Mouse (Mus musculus) MEL (cell line): Measurements from ENCODE around the gene Ggt7. TPM values are rescaled to one million over a fixed set of nuclear protein-coding genes. Genes with fewer than 3 reads are reported as not detected.
"Not testable (repeated sequence)": the region's sequence is repeated elsewhere in the genome, so short reads cannot be mapped to it uniquely, and the experiment has no call there.

Experiments
- DNase-seq: peaks from one replicate; pipeline ENCODE4 v3.0.0; 2011; ENCODE audit warnings: low read depth, low spot score
- H3K27ac ChIP-seq: 2 replicates; pipeline ENCODE4 v1.5.1; 2012; ENCODE audit warnings: low read depth, mild to moderate bottlenecking, control low read depth, low read length, moderate library complexity; ENCODE audit not compliant: control insufficient read depth
- H3K27me3 ChIP-seq, 2 experiments: fragments of 150-350 bp in 1 of 2; sonication (generic) in 1 of 2; 2 replicates each; pipeline ENCODE4 v1.6.1; 2012; ENCODE audit warnings: low read length in 2 of 2, mild to moderate bottlenecking in 2 of 2, improper control_type of control experiment in 1 of 2, moderate library complexity in 1 of 2; ENCODE audit not compliant: insufficient read depth in 2 of 2, control insufficient read depth in 1 of 2
- H3K36me3 ChIP-seq, 2 experiments: 2 replicates each; pipeline ENCODE4 v1.6.1; 2012 to 2014; ENCODE audit warnings: low read length in 2 of 2, improper control_type of control experiment in 1 of 2, inconsistent platforms in 1 of 2, mild to moderate bottlenecking in 1 of 2; ENCODE audit not compliant: insufficient read depth in 2 of 2, control insufficient read depth in 1 of 2
- H3K4me1 ChIP-seq, 2 experiments: fragments of 150-350 bp in 1 of 2; sonication (generic) in 1 of 2; 2 replicates each; pipeline ENCODE4 v1.6.1; 2012; ENCODE audit warnings: low read length in 2 of 2, improper control_type of control experiment in 1 of 2, mild to moderate bottlenecking in 1 of 2; ENCODE audit not compliant: insufficient read depth in 2 of 2, control insufficient read depth in 1 of 2
- H3K4me3 ChIP-seq, 2 experiments: fragments of 150-350 bp in 1 of 2; sonication (generic) in 1 of 2; 2 replicates each; pipeline ENCODE4 v1.5.1; 2012; ENCODE audit warnings: low read depth in 2 of 2, low read length in 2 of 2, mild to moderate bottlenecking in 2 of 2, moderate library complexity in 2 of 2, control low read depth in 1 of 2, improper control_type of control experiment in 1 of 2; ENCODE audit not compliant: control insufficient read depth in 1 of 2, insufficient read depth in 1 of 2
- H3K79me2 ChIP-seq: 2 replicates; pipeline ENCODE4 v1.6.1; 2012; ENCODE audit warnings: mild to moderate bottlenecking, low read length, moderate library complexity; ENCODE audit not compliant: control insufficient read depth, poor library complexity, insufficient read depth
- H3K9ac ChIP-seq: 2 replicates; pipeline ENCODE4 v1.6.1; 2012; ENCODE audit warnings: low read depth, mild to moderate bottlenecking, control low read depth, low read length, moderate library complexity; ENCODE audit not compliant: control insufficient read depth, poor library complexity, severe bottlenecking
- H3K9me3 ChIP-seq: fragments of 150-350 bp; sonication (generic); replicated peaks from 2 replicates; pipeline ENCODE4 v1.6.1; 2012; ENCODE audit warnings: mild to moderate bottlenecking, low read length, improper control_type of control experiment, moderate library complexity; ENCODE audit not compliant: insufficient read depth
- CHD1 ChIP-seq: IDR thresholded peaks from 2 replicates; pipeline ENCODE4 v1.6.1; 2012; ENCODE audit warnings: low read depth, mild to moderate bottlenecking, inconsistent platforms, low read length, improper control_type of control experiment
- CHD2 ChIP-seq: IDR thresholded peaks from 2 replicates; pipeline ENCODE4 v1.6.1; 2011; ENCODE audit warnings: low read length, improper control_type of control experiment
- ELF1 ChIP-seq: IDR thresholded peaks from 2 replicates; pipeline ENCODE4 v1.6.1; 2014; ENCODE audit warnings: low read depth, mild to moderate bottlenecking, inconsistent platforms, low read length, improper control_type of control experiment, moderate library complexity
- EP300 ChIP-seq, 2 experiments: IDR thresholded peaks; 2 replicates each; pipeline ENCODE4 v1.6.1; 2011; ENCODE audit warnings: improper control_type of control experiment in 2 of 2, low read length in 2 of 2, low read depth in 1 of 2, mild to moderate bottlenecking in 1 of 2
- ETS1 ChIP-seq: IDR thresholded peaks from 2 replicates; pipeline ENCODE4 v1.6.1; 2012; ENCODE audit warnings: low read depth, mild to moderate bottlenecking, inconsistent platforms, low read length, improper control_type of control experiment, moderate library complexity
- GABPA ChIP-seq: IDR thresholded peaks from 2 replicates; pipeline ENCODE4 v1.6.1; 2012; ENCODE audit warnings: low read depth, mild to moderate bottlenecking, inconsistent platforms, low read length, improper control_type of control experiment, moderate library complexity
- JUND ChIP-seq: IDR thresholded peaks from 2 replicates; pipeline ENCODE4 v1.6.1; 2011; ENCODE audit warnings: low read depth, mild to moderate bottlenecking, improper control_type of control experiment, low read length
- MAZ ChIP-seq: IDR thresholded peaks from 2 replicates; pipeline ENCODE4 v1.6.1; 2012; ENCODE audit warnings: low read depth, mild to moderate bottlenecking, inconsistent platforms, low read length, improper control_type of control experiment
- NRF1 ChIP-seq: IDR thresholded peaks from 2 replicates; pipeline ENCODE4 v1.6.1; 2014; ENCODE audit warnings: low read depth, mild to moderate bottlenecking, inconsistent platforms, low read length, improper control_type of control experiment, moderate library complexity; ENCODE audit not compliant: poor library complexity, insufficient read depth, severe bottlenecking
- POLR2AphosphoS2 ChIP-seq: IDR thresholded peaks from 2 replicates; pipeline ENCODE4 v1.6.1; 2011; ENCODE audit warnings: low read length, improper control_type of control experiment
- POLR2AphosphoS5 ChIP-seq: IDR thresholded peaks from 2 replicates; pipeline ENCODE4 v1.6.1; 2012; ENCODE audit warnings: low read depth, borderline replicate concordance, mild to moderate bottlenecking, inconsistent platforms, low read length, moderate library complexity, mixed read lengths
- RCOR1 ChIP-seq: IDR thresholded peaks from 2 replicates; pipeline ENCODE4 v1.6.1; 2012; ENCODE audit warnings: low read depth, mild to moderate bottlenecking, inconsistent platforms, low read length, improper control_type of control experiment
- SIN3A ChIP-seq: IDR thresholded peaks from 2 replicates; pipeline ENCODE4 v1.6.1; 2012; ENCODE audit warnings: low read length, improper control_type of control experiment, inconsistent platforms
- TCF12 ChIP-seq: IDR thresholded peaks from 2 replicates; pipeline ENCODE4 v1.6.1; 2014; ENCODE audit warnings: low read depth, mild to moderate bottlenecking, inconsistent platforms, low read length, improper control_type of control experiment, moderate library complexity
- UBTF ChIP-seq: IDR thresholded peaks from 2 replicates; pipeline ENCODE4 v1.6.1; 2012; ENCODE audit warnings: low read depth, mild to moderate bottlenecking, inconsistent platforms, low read length, improper control_type of control experiment, moderate library complexity, borderline replicate concordance; ENCODE audit not compliant: insufficient read depth
- ZNF384 ChIP-seq: IDR thresholded peaks from 2 replicates; pipeline ENCODE4 v1.6.1; 2012; ENCODE audit warnings: low read depth, mild to moderate bottlenecking, inconsistent platforms, low read length, improper control_type of control experiment
- polyA plus RNA-seq, 2 experiments: library from polyadenylated mRNA; stranded (reverse) in 1 of 2; unstranded in 1 of 2; fragments of >175 nt in 1 of 2; fragments of >200 nt in 1 of 2; gene quantifications; 2 replicates each; pipeline versions ENCODE4 v1.2.1 to v1.2.4; 2012; ENCODE audit warnings: low replicate concordance in 2 of 2, low read depth in 1 of 2; ENCODE audit not compliant: insufficient read length in 2 of 2, insufficient read depth in 1 of 2, missing spikeins in 1 of 2
- total RNA-seq: library from RNA; depleted of rRNA; stranded (reverse); fragments of 300-350 nt; gene quantifications from 2 replicates; pipeline ENCODE4 v1.2.3, GENCODE M21; 2012

The Ggt7 gene
- total and polyA plus RNA-seq, 3 experiments: 1.8 to 2.1 TPM; not detected in 1

GRCm38 (mm10) chr2:155539696-155540095 lies 21.7 kb upstream of the Ggt7 start:
- no peak for TF ChIP-seq ELF1
- TF ChIP-seq TCF12: no peak
- no peak for TF ChIP-seq JUND
- TF ChIP-seq SIN3A: no peak
- no peak for TF ChIP-seq NRF1
- no peak for TF ChIP-seq CHD2
- TF ChIP-seq CHD1: no peak
- no peak for TF ChIP-seq MAZ
- TF ChIP-seq POLR2AphosphoS2: no peak
- TF ChIP-seq UBTF: no peak
- TF ChIP-seq EP300 (IDR thresholded peaks at IDR 0.05; ENCODE audit: low read depth in 1 of 2, low read length in 2 of 2): no peak
- DNase-seq: no peak
- Histone ChIP-seq H3K9ac (no peak overlapping the region), H3K4me1 (peaks cover 7 to 14% of the 10 kb centered on the region in 2 experiments), H3K79me2 (no peaks in the 10 kb centered on the region), H3K27ac (no peak overlapping the region), H3K36me3 (peaks cover 0 to 22% of the 10 kb centered on the region in 2 experiments; a peak in 2 of 4 replicates), H3K27me3 (no peaks in the 10 kb centered on the region), H3K4me3 (no peak overlapping the region), H3K9me3 (no peaks in the 10 kb centered on the region)

GRCm38 (mm10) chr2:155538463-155539057 lies 20.5 kb upstream of the Ggt7 start:
- not testable (repeated sequence) for H3K79me2 ChIP-seq, H3K27ac ChIP-seq, H3K4me3 ChIP-seq, H3K9ac ChIP-seq, H3K27me3 ChIP-seq, H3K9me3 ChIP-seq, DNase-seq
- Histone ChIP-seq H3K36me3 (peaks cover 0 to 22% of the 10 kb centered on the region in 2 experiments; a peak in 2 of 4 replicates), H3K4me1 (peaks cover 7 to 14% of the 10 kb centered on the region in 2 experiments)

GRCm38 (mm10) chr2:155537761-155538462 lies 19.9 kb upstream of the Ggt7 start:
- TF ChIP-seq TCF12 (no peak), ETS1 (no peak), JUND (no peak), RCOR1 (no peak), ELF1 (no peak), POLR2AphosphoS5 (no peak), GABPA (no peak), EP300 (IDR thresholded peaks at IDR 0.05; ENCODE audit: low read depth in 1 of 2, low read length in 2 of 2) (no peak), ZNF384 (no peak), MAZ (no peak)
- Histone ChIP-seq H3K36me3 (peaks cover 0 to 22% of the 10 kb centered on the region in 2 experiments; a peak in 2 of 4 replicates), H3K79me2 (no peaks in the 10 kb centered on the region), H3K27me3 (no peaks in the 10 kb centered on the region), H3K27ac (no peak overlapping the region), H3K4me1 (peaks cover 7 to 14% of the 10 kb centered on the region in 2 experiments), H3K4me3 (no peak overlapping the region), H3K9me3 (no peaks in the 10 kb centered on the region), H3K9ac (no peak overlapping the region)
- DNase-seq: no peak
